Mouse (Mus musculus): ENCODE results near the gene Lrmda. TPM values are rescaled to one million over a fixed set of nuclear protein-coding genes. Genes with fewer than 3 reads are reported as not detected.

Gene Lrmda
- total and polyA plus RNA-seq, 2 experiments, result 0.18 to 0.50 TPM

- H3K27ac ChIP-seq (replicated peaks; ENCODE audit: insufficient read depth, low read depth, low read length), result no peak overlapping the region
- H3K9ac ChIP-seq (ENCODE audit: low read depth, low read length), result no peak overlapping the region
- DNase-seq (ENCODE audit: extremely low read depth, low read depth, low spot score), result no peak
- WGBS, result 79% methylated on average over 5 of the region's 5 CpGs
- H3K27me3 ChIP-seq (ENCODE audit: control insufficient read depth, insufficient read depth, low read length), result no peaks in the 10 kb centered on the region
- no peak overlapping the region for H3K4me3 ChIP-seq (ENCODE audit: insufficient read depth, low read depth, low read length)
- TF ChIP-seq POLR2A (IDR thresholded peaks at IDR 0.05; ENCODE audit: extremely low read depth, insufficient read depth, low read length), result no peak
- H3K4me1 ChIP-seq (ENCODE audit: control insufficient read depth, insufficient read depth, low read length), result no peaks in the 10 kb centered on the region
- H3K36me3 ChIP-seq (ENCODE audit: control insufficient read depth, insufficient read depth, low read length), result no peaks in the 10 kb centered on the region
- H3K79me2 ChIP-seq (ENCODE audit: control insufficient read depth, insufficient read depth, low read length), result no peaks in the 10 kb centered on the region
Observed at GRCm38 (mm10) chr14:22306759-22307158, 287.2 kb downstream of the Lrmda start.

GRCm38 (mm10) chr14:22308059-22308458 is 288.5 kb downstream of the Lrmda start:
- Histone ChIP-seq H3K27me3 (ENCODE audit: control insufficient read depth, insufficient read depth, low read length) (no peaks in the 10 kb centered on the region), H3K79me2 (ENCODE audit: control insufficient read depth, insufficient read depth, low read length) (no peaks in the 10 kb centered on the region), H3K36me3 (ENCODE audit: control insufficient read depth, insufficient read depth, low read length) (no peaks in the 10 kb centered on the region), H3K4me3 (ENCODE audit: insufficient read depth, low read depth, low read length) (no peak overlapping the region), H3K9ac (ENCODE audit: low read depth, low read length) (no peak overlapping the region), H3K4me1 (ENCODE audit: control insufficient read depth, insufficient read depth, low read length) (no peaks in the 10 kb centered on the region), H3K27ac (replicated peaks; ENCODE audit: insufficient read depth, low read depth, low read length) (no peak overlapping the region)
- TF ChIP-seq CTCF (IDR thresholded peaks at IDR 0.05; ENCODE audit: low read depth, low read length) (no peak), POLR2A (IDR thresholded peaks at IDR 0.05; ENCODE audit: extremely low read depth, insufficient read depth, low read length) (no peak)
- DNase-seq (ENCODE audit: extremely low read depth, low read depth, low spot score), result no peak
- WGBS, result 66% methylated on average over 6 of the region's 6 CpGs

- no peaks in the 10 kb centered on the region for H3K79me2 ChIP-seq (ENCODE audit: control insufficient read depth, insufficient read depth, low read length)
- no peak for DNase-seq (ENCODE audit: extremely low read depth, low read depth, low spot score)
- no peak overlapping the region for H3K9ac ChIP-seq (ENCODE audit: low read depth, low read length)
- no peak overlapping the region for H3K4me3 ChIP-seq (ENCODE audit: insufficient read depth, low read depth, low read length)
- 91% methylated on average over 1 of the region's 1 CpGs for whole genome bisulfite sequencing
- TF ChIP-seq CTCF (IDR thresholded peaks at IDR 0.05; ENCODE audit: low read depth, low read length) (no peak), POLR2A (IDR thresholded peaks at IDR 0.05; ENCODE audit: extremely low read depth, insufficient read depth, low read length) (no peak)
- H3K27me3 ChIP-seq (ENCODE audit: control insufficient read depth, insufficient read depth, low read length), result no peaks in the 10 kb centered on the region
- no peaks in the 10 kb centered on the region for H3K36me3 ChIP-seq (ENCODE audit: control insufficient read depth, insufficient read depth, low read length)
- H3K4me1 ChIP-seq (ENCODE audit: control insufficient read depth, insufficient read depth, low read length), result no peaks in the 10 kb centered on the region
- H3K27ac ChIP-seq (replicated peaks; ENCODE audit: insufficient read depth, low read depth, low read length), result no peak overlapping the region
Observed at GRCm38 (mm10) chr14:22323058-22323457, 303.5 kb downstream of the Lrmda start.

GRCm38 (mm10) chr14:22323530-22324292 is 304.2 kb downstream of the Lrmda start:
- Histone ChIP-seq H3K4me3 (ENCODE audit: insufficient read depth, low read depth, low read length) (no peak overlapping the region), H3K9ac (ENCODE audit: low read depth, low read length) (no peak overlapping the region), H3K27ac (replicated peaks; ENCODE audit: insufficient read depth, low read depth, low read length) (no peak overlapping the region), H3K79me2 (ENCODE audit: control insufficient read depth, insufficient read depth, low read length) (no peaks in the 10 kb centered on the region), H3K4me1 (ENCODE audit: control insufficient read depth, insufficient read depth, low read length) (no peaks in the 10 kb centered on the region), H3K27me3 (ENCODE audit: control insufficient read depth, insufficient read depth, low read length) (no peaks in the 10 kb centered on the region), H3K36me3 (ENCODE audit: control insufficient read depth, insufficient read depth, low read length) (no peaks in the 10 kb centered on the region)
- WGBS, result 89% methylated on average over 7 of the region's 7 CpGs
- no peak for DNase-seq (ENCODE audit: extremely low read depth, low read depth, low spot score)
- TF ChIP-seq POLR2A (IDR thresholded peaks at IDR 0.05; ENCODE audit: extremely low read depth, insufficient read depth, low read length), result no peak
- no peak for TF ChIP-seq CTCF (IDR thresholded peaks at IDR 0.05; ENCODE audit: low read depth, low read length)

- no peak for DNase-seq (ENCODE audit: extremely low read depth, low read depth, low spot score)
- TF ChIP-seq CTCF (IDR thresholded peaks at IDR 0.05; ENCODE audit: low read depth, low read length), result no peak
- TF ChIP-seq POLR2A (IDR thresholded peaks at IDR 0.05; ENCODE audit: extremely low read depth, insufficient read depth, low read length), result no peak
- Histone ChIP-seq H3K9ac (ENCODE audit: low read depth, low read length) (no peak overlapping the region), H3K4me3 (ENCODE audit: insufficient read depth, low read depth, low read length) (no peak overlapping the region), H3K79me2 (ENCODE audit: control insufficient read depth, insufficient read depth, low read length) (no peaks in the 10 kb centered on the region), H3K27me3 (ENCODE audit: control insufficient read depth, insufficient read depth, low read length) (no peaks in the 10 kb centered on the region), H3K4me1 (ENCODE audit: control insufficient read depth, insufficient read depth, low read length) (no peaks in the 10 kb centered on the region), H3K27ac (replicated peaks; ENCODE audit: insufficient read depth, low read depth, low read length) (no peak overlapping the region), H3K36me3 (ENCODE audit: control insufficient read depth, insufficient read depth, low read length) (no peaks in the 10 kb centered on the region)
- WGBS, result 45% methylated on average over 11 of the region's 11 CpGs
Observed at GRCm38 (mm10) chr14:22326218-22326964, 306.9 kb downstream of the Lrmda start.

GRCm38 (mm10) chr14:22329191-22329590 is 309.7 kb downstream of the Lrmda start:
- no peak overlapping the region for H3K4me3 ChIP-seq (ENCODE audit: insufficient read depth, low read depth, low read length)
- no peak for DNase-seq (ENCODE audit: extremely low read depth, low read depth, low spot score)
- H3K27me3 ChIP-seq (ENCODE audit: control insufficient read depth, insufficient read depth, low read length), result no peaks in the 10 kb centered on the region
- no peaks in the 10 kb centered on the region for H3K79me2 ChIP-seq (ENCODE audit: control insufficient read depth, insufficient read depth, low read length)
- no peaks in the 10 kb centered on the region for H3K36me3 ChIP-seq (ENCODE audit: control insufficient read depth, insufficient read depth, low read length)
- H3K4me1 ChIP-seq (ENCODE audit: control insufficient read depth, insufficient read depth, low read length), result no peaks in the 10 kb centered on the region
- 86% methylated on average over 3 of the region's 3 CpGs for WGBS
- H3K9ac ChIP-seq (ENCODE audit: low read depth, low read length), result no peak overlapping the region
- TF ChIP-seq POLR2A (IDR thresholded peaks at IDR 0.05; ENCODE audit: extremely low read depth, insufficient read depth, low read length), result no peak
- TF ChIP-seq CTCF (IDR thresholded peaks at IDR 0.05; ENCODE audit: low read depth, low read length), result no peak
- H3K27ac ChIP-seq (replicated peaks; ENCODE audit: insufficient read depth, low read depth, low read length), result no peak overlapping the region

Data from liver, adult 2 months (tissue).